35 mouse cellular contexts compared by ENCODE assay signal in the genomic region with DNA sequence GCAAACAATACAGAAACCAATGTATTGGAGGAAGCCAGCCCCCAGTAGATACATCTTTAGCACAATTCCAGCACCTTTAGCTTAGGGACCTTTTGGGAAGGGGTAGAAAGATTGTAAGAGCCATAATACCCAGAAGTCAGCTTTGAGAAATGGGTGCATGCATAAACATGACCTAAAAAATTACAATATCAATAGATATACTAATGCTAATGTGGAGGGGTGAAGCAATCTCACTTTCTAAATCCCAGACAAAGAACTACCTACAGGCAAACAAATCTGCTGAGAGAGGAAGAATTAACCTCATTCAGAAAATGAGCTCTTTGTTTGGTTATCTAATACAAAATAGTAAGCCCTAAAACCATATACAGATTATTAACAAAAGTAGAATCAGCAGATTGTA.
"Had no signal": no experiment of that assay in that cellular context is flagged by ENCODE, and none has a peak within 500 bp of the region (broad histone marks: within the 10 kb centered on the region; RNA-seq: fewer than 3 reads in every experiment).

No protein-coding gene starts in this region.

- H3K27me3 ChIP-seq: heart, embryonic 12.5 days; heart, embryonic 13.5 days; heart, embryonic 15.5 days; hindbrain, embryonic 12.5 days; hindbrain, embryonic 13.5 days; hindbrain, embryonic 15.5 days; intestine, embryonic 15.5 days; kidney, embryonic 15.5 days had no signal

- H3K4me3 ChIP-seq: heart, embryonic 10.5 days; heart, embryonic 12.5 days; heart, embryonic 13.5 days; heart, embryonic 15.5 days; hindbrain, embryonic 10.5 days; hindbrain, embryonic 12.5 days; hindbrain, embryonic 13.5 days; hindbrain, embryonic 15.5 days; intestine, embryonic 15.5 days; kidney, embryonic 15.5 days; layer of hippocampus, adult 2 months had no signal

- ATAC-seq: hindbrain, embryonic 16.5 days; hindbrain, postnatal 0 days; inflammation-experienced regulatory T-cells, adult 6 months; intestine, embryonic 15.5 days; intestine, embryonic 16.5 days; intestine, postnatal 0 days had no signal

- H3K9me3 ChIP-seq: heart, embryonic 10.5 days; heart, embryonic 12.5 days; heart, embryonic 13.5 days; heart, embryonic 15.5 days; hindbrain, embryonic 10.5 days; hindbrain, embryonic 12.5 days; hindbrain, embryonic 13.5 days; hindbrain, embryonic 15.5 days; intestine, embryonic 15.5 days; kidney, embryonic 15.5 days had no signal

- H3K9ac ChIP-seq: heart, embryonic 12.5 days; heart, embryonic 13.5 days; heart, embryonic 15.5 days; hindbrain, embryonic 12.5 days; hindbrain, embryonic 13.5 days; hindbrain, embryonic 14.5 days; hindbrain, embryonic 15.5 days; intestine, embryonic 15.5 days; kidney, embryonic 15.5 days had no signal

- DNase-seq: heart, postnatal 10 days; heart, postnatal 14 days; heart, postnatal 36 days; heart, postnatal 4 days; kidney, adult 11 months; kidney, adult 18-20 months; kidney, adult 2 months; kidney, adult 8-10 months; kidney, adult 9 months; kidney, postnatal 10 days; kidney, postnatal 14 days; kidney, postnatal 25 days; kidney, postnatal 36 days; kidney, postnatal 4 days; layer of hippocampus, adult 9-11 months; layer of hippocampus, postnatal 36 days had no signal

- H3K4me1 ChIP-seq: heart, embryonic 10.5 days; heart, embryonic 12.5 days; heart, embryonic 13.5 days; heart, embryonic 15.5 days; hindbrain, embryonic 10.5 days; hindbrain, embryonic 12.5 days; hindbrain, embryonic 13.5 days; hindbrain, embryonic 15.5 days; intestine, embryonic 15.5 days; kidney, embryonic 15.5 days had no signal

- H3K36me3 ChIP-seq: heart, embryonic 10.5 days; heart, embryonic 12.5 days; heart, embryonic 13.5 days; heart, embryonic 15.5 days; hindbrain, embryonic 10.5 days; hindbrain, embryonic 12.5 days; hindbrain, embryonic 13.5 days; hindbrain, embryonic 15.5 days; intestine, embryonic 15.5 days; kidney, embryonic 15.5 days had no signal

- H3K4me2 ChIP-seq: heart, embryonic 11.5 days; heart, embryonic 12.5 days; heart, embryonic 13.5 days; heart, embryonic 15.5 days; hindbrain, embryonic 12.5 days; hindbrain, embryonic 13.5 days; hindbrain, embryonic 14.5 days; hindbrain, embryonic 15.5 days; intestine, embryonic 15.5 days; kidney, embryonic 15.5 days had no signal

- H3K27ac ChIP-seq: heart, embryonic 10.5 days; heart, embryonic 13.5 days; heart, embryonic 15.5 days; hindbrain, embryonic 10.5 days; hindbrain, embryonic 12.5 days; hindbrain, embryonic 13.5 days; hindbrain, embryonic 14.5 days; hindbrain, embryonic 15.5 days; hindbrain, postnatal 0 days; intestine, embryonic 15.5 days; kidney, embryonic 15.5 days; kidney, postnatal 0 days; layer of hippocampus, adult 2 months had no signal
